Mouse (Mus musculus) forebrain, embryonic 16.5 days (tissue): ENCODE results near the gene Gm1113. TPM values are rescaled to one million over a fixed set of nuclear protein-coding genes. Genes with fewer than 3 reads are reported as not detected.

Experiments used
- ATAC-seq: fragments of 200-750 bp; cut with Nextera tagmentation; 2 replicates; pipeline ENCODE4 v1.8.0; 2017; ENCODE audit warnings: mild to moderate bottlenecking, moderate library complexity
- H3K27ac ChIP-seq: fragments of 300-500 bp; sonication (generic); 2 replicates; pipeline ENCODE4 v1.5.1; 2014; ENCODE audit warnings: low read length, control low read depth
- H3K27me3 ChIP-seq: fragments of 300-500 bp; sonication (generic); replicated peaks from 2 replicates; pipeline ENCODE4 v1.6.1; 2014; ENCODE audit warnings: low read length; ENCODE audit not compliant: control insufficient read depth, insufficient read depth
- H3K36me3 ChIP-seq: fragments of 300-500 bp; sonication (generic); 2 replicates; pipeline ENCODE4 v1.6.1; 2014; ENCODE audit not compliant: control insufficient read depth, insufficient read depth
- H3K4me1 ChIP-seq: fragments of 300-500 bp; sonication (generic); replicated peaks from 2 replicates; pipeline ENCODE4 v1.6.1; 2014; ENCODE audit warnings: low read length; ENCODE audit not compliant: control insufficient read depth, insufficient read depth
- H3K4me2 ChIP-seq: fragments of 300-500 bp; sonication (generic); 2 replicates; pipeline ENCODE4 v1.6.1; 2014; ENCODE audit warnings: mild to moderate bottlenecking, low read length, control low read depth
- H3K4me3 ChIP-seq: fragments of 300-500 bp; sonication (generic); replicated peaks from 2 replicates; pipeline ENCODE4 v1.5.1; 2014; ENCODE audit warnings: mild to moderate bottlenecking, low read length, control low read depth
- H3K9ac ChIP-seq: fragments of 300-500 bp; sonication (generic); replicated peaks from 2 replicates; pipeline ENCODE4 v1.6.1; 2014; ENCODE audit warnings: low read depth, low read length, control low read depth
- H3K9me3 ChIP-seq: fragments of 300-500 bp; sonication (generic); 2 replicates; pipeline ENCODE4 v1.6.1; 2016; ENCODE audit warnings: low read length; ENCODE audit not compliant: control insufficient read depth
- WGBS: fragments of 180-500 bp; shearing (Covaris S2); extraction: QIAGEN DNeasy Blood & Tissue Kit; methylation state at CpG from one replicate; pipeline ENCODE4 v1.1.7; 2014; 5-methylcytosine and 5-hydroxymethylcytosine counted together
- polyA plus RNA-seq: library from polyadenylated mRNA; unstranded; fragments of >200 nt; fragmentation: Nextera tagmentation; extraction: Ambion mirVana; gene quantifications from 2 replicates; pipeline ENCODE4 v1.2.1, GENCODE M21; 2015

Gene Gm1113
- polyA plus RNA-seq, 1 experiment from 2014 or later = not detected

GRCm38 (mm10) chr9:35535110-35535509 lies 17.0 kb upstream of the Gm1113 start:
- no peak overlapping the region for H3K4me2 ChIP-seq
- no peaks in the 10 kb centered on the region for H3K9me3 ChIP-seq
- H3K27ac ChIP-seq = no peak overlapping the region
- no peak overlapping the region for H3K4me3 ChIP-seq
- 3% methylated on average over 2 of the region's 2 CpGs for WGBS
- ATAC-seq = peak; percentile 87
- H3K27me3 ChIP-seq = no peaks in the 10 kb centered on the region
- H3K9ac ChIP-seq = no peak overlapping the region
- no peaks in the 10 kb centered on the region for H3K36me3 ChIP-seq
- H3K4me1 ChIP-seq = peaks cover 12% of the 10 kb centered on the region

GRCm38 (mm10) chr9:35533266-35533665 lies 15.2 kb upstream of the Gm1113 start:
- Histone ChIP-seq H3K4me3 (no peak overlapping the region), H3K27me3 (no peaks in the 10 kb centered on the region), H3K9ac (no peak overlapping the region), H3K4me2 (no peak overlapping the region), H3K36me3 (no peaks in the 10 kb centered on the region), H3K9me3 (no peaks in the 10 kb centered on the region), H3K4me1 (no peaks in the 10 kb centered on the region; the same call in 1 of the 2 replicates), H3K27ac (no peak overlapping the region)
- WGBS = 74% methylated on average over 9 of the region's 9 CpGs
- no peak for ATAC-seq

DNA sequence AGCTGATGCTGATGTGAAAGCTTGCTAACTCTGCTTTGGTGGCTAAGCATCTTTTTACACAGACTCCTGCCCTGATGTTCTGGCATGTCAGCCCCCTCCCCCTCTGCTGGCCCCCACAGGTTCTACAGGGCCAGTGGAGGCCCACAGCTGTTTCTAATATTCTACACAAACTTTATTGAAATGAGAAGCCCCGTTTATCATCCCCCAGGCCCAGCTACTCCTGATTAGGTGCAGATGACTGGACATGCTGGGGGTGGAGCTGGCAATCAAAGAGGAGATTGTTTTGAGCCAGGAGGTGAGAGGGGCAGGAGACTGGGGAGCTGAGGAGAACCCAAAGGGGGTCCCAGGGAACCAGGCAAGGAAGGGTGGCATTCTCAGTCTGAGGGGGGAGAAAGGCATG lies 11.7 kb upstream of the Gm1113 start:
- H3K4me2 ChIP-seq = no peak overlapping the region
- H3K9me3 ChIP-seq = no peaks in the 10 kb centered on the region
- H3K9ac ChIP-seq = no peak overlapping the region
- no peaks in the 10 kb centered on the region for H3K4me1 ChIP-seq
- no peaks in the 10 kb centered on the region for H3K27me3 ChIP-seq
- no peak overlapping the region for H3K27ac ChIP-seq
- 11% methylated on average over 1 of the region's 1 CpGs for WGBS
- H3K4me3 ChIP-seq = no peak overlapping the region
- ATAC-seq = no peak
- H3K36me3 ChIP-seq = no peaks in the 10 kb centered on the region

DNA sequence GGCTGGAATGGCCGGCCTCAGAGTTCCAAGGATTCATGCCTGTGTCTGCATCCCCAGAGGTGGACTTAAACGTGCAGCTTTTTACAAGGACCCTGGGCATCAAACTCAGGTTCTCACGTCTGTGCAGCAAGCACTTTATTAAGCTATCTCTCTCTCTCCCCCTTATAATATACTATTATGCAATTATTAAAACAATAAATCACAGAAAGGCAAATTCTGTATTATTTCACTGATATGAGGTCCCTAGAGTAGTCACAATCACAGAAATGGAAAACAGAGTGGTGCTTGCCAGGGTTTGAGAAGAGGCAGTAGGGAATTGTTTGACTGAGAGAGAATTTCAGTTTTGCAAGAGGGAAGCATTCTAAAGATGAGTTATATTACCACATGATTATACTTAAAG lies 11.1 kb upstream of the Gm1113 start:
- Histone ChIP-seq H3K9ac (no peak overlapping the region), H3K27ac (no peak overlapping the region), H3K4me3 (no peak overlapping the region), H3K4me1 (peaks cover 6% of the 10 kb centered on the region), H3K4me2 (no peak overlapping the region), H3K27me3 (no peaks in the 10 kb centered on the region), H3K36me3 (no peaks in the 10 kb centered on the region), H3K9me3 (no peaks in the 10 kb centered on the region)
- WGBS = 62% methylated on average over 3 of the region's 3 CpGs
- ATAC-seq = no peak

GRCm38 (mm10) chr9:35523941-35524411 lies 5.9 kb upstream of the Gm1113 start:
- 8% methylated on average over 7 of the region's 7 CpGs for WGBS
- ATAC-seq = peak; percentile 84
- Histone ChIP-seq H3K9ac (no peak overlapping the region), H3K27me3 (no peaks in the 10 kb centered on the region), H3K4me1 (peaks cover 23% of the 10 kb centered on the region), H3K36me3 (no peaks in the 10 kb centered on the region), H3K4me3 (no peak overlapping the region), H3K4me2 (peak overlapping the region; percentile 21), H3K9me3 (no peaks in the 10 kb centered on the region), H3K27ac (peak overlapping the region; percentile 46)

GRCm38 (mm10) chr9:35523541-35523940 lies 5.5 kb upstream of the Gm1113 start:
- Histone ChIP-seq H3K27ac (peak overlapping the region; percentile 46), H3K4me3 (no peak overlapping the region), H3K9ac (no peak overlapping the region), H3K9me3 (no peaks in the 10 kb centered on the region), H3K4me1 (peaks cover 23% of the 10 kb centered on the region), H3K36me3 (no peaks in the 10 kb centered on the region), H3K27me3 (no peaks in the 10 kb centered on the region), H3K4me2 (peak overlapping the region; percentile 21)
- 7% methylated on average over 5 of the region's 5 CpGs for WGBS
- peak; percentile 91 for ATAC-seq

GRCm38 (mm10) chr9:35522821-35523515 lies 4.9 kb upstream of the Gm1113 start:
- H3K4me3 ChIP-seq = no peak overlapping the region
- no peaks in the 10 kb centered on the region for H3K27me3 ChIP-seq
- peaks cover 23% of the 10 kb centered on the region for H3K4me1 ChIP-seq
- no peaks in the 10 kb centered on the region for H3K9me3 ChIP-seq
- H3K4me2 ChIP-seq = no peak overlapping the region
- no peak overlapping the region for H3K9ac ChIP-seq
- H3K27ac ChIP-seq = peak overlapping the region; percentile 46
- H3K36me3 ChIP-seq = no peaks in the 10 kb centered on the region
- ATAC-seq = 0 out of 2 replicates have a peak, but pooled peaks have one; percentile 11
- WGBS = 58% methylated on average over 1 of the region's 1 CpGs

- Histone ChIP-seq H3K4me3 (no peak overlapping the region), H3K9ac (no peak overlapping the region), H3K36me3 (no peaks in the 10 kb centered on the region), H3K4me1 (peaks cover 23% of the 10 kb centered on the region), H3K4me2 (no peak overlapping the region), H3K27ac (no peak overlapping the region), H3K27me3 (no peaks in the 10 kb centered on the region), H3K9me3 (no peaks in the 10 kb centered on the region)
- 81% methylated on average over 2 of the region's 2 CpGs for WGBS
- no peak for ATAC-seq
These were observed 4.2 kb upstream of the Gm1113 start for GRCm38 (mm10) chr9:35522241-35522640.

DNA sequence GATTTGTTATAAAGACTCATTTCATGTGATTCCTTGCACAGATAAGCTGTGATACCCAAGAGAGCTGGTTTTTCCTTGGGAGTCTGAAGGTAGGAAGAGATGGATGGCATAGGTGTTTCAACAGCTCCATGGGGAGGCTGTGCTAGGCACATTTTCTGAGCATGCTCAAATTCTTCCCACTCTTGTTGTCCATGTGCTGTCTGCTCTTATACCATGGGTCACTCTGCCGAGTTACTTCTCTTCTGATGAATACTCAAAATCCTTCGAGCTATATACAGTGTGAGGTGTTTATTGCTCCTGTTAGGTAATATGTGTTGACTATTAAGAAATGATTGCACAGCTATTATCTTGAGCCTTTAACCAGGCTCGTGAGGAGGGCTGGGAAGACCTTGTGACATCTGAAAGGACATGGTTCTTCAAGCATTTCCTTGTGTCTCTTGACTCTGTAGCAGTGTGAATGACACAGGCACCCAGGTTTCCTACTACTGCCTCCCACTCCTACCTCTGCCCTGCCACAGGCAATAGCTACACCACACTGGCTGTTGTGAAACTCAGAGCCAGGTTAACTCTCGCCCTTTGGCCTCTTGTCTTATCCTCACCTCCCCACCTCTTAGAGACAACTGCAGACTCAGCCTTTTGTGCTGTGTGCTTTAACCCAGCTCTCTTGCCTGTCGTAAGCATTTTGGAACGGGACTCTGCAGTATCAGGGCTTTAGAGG lies 2.7 kb upstream of the Gm1113 start:
- no peak overlapping the region for H3K4me3 ChIP-seq
- no peaks in the 10 kb centered on the region for H3K9me3 ChIP-seq
- H3K27me3 ChIP-seq = no peaks in the 10 kb centered on the region
- H3K4me1 ChIP-seq = peaks cover 23% of the 10 kb centered on the region
- H3K36me3 ChIP-seq = no peaks in the 10 kb centered on the region
- no peak overlapping the region for H3K9ac ChIP-seq
- 76% methylated on average over 6 of the region's 6 CpGs for WGBS
- no peak for ATAC-seq
- no peak overlapping the region for H3K27ac ChIP-seq
- no peak overlapping the region for H3K4me2 ChIP-seq
